Mouse (Mus musculus): ENCODE measurements around the gene Gm1604a. TPM values are rescaled to one million over a fixed set of nuclear protein-coding genes. Genes with fewer than 3 reads are reported as not detected.

Gm1604a gene
- total and polyA plus RNA-seq, 3 experiments, result 0.28 TPM; not detected in 2

Other genes with a start within 250 kb of the Gm1604a start
- 10 to 100 TPM; 23.2 to 27.3 TPM for gene Ezr, start 242.8 kb upstream of the Gm1604a start, total RNA-seq (2021)
- 5.6 and 6.2 TPM in 2 replicates for gene Ezr, start 242.8 kb upstream of the Gm1604a start, polyA plus RNA-seq (2012; rRNA removed)
- gene Rsph3b, start 76.9 kb upstream of the Gm1604a start, total RNA-seq (2021), result 10 to 100 TPM; 40.9 to 49.0 TPM
- gene Rsph3b, start 76.9 kb upstream of the Gm1604a start, polyA plus RNA-seq (2012; rRNA removed), result 46.6 and 48.9 TPM in 2 replicates
- gene Tagap1, start 64.4 kb upstream of the Gm1604a start, total RNA-seq (2021), result 10 to 100 TPM; 18.1 to 18.2 TPM
- gene Tagap1, start 64.4 kb upstream of the Gm1604a start, polyA plus RNA-seq (2012; rRNA removed), result 6.3 and 8.1 TPM in 2 replicates
- 100 to 1,000 TPM; 458 to 572 TPM for gene Rnaset2b, start 54.9 kb upstream of the Gm1604a start, total RNA-seq (2021)
- gene Rnaset2b, start 54.9 kb upstream of the Gm1604a start, polyA plus RNA-seq (2012; rRNA removed), result 68.6 and 105 TPM in 2 replicates
- gene Gm49721, start 46.7 kb upstream of the Gm1604a start, total RNA-seq (2021), result under 1 TPM; 0.31 to 0.63 TPM
- gene Gm49721, start 46.7 kb upstream of the Gm1604a start, polyA plus RNA-seq (2012; rRNA removed), result 4.4 and 5.8 TPM in 2 replicates
- gene Rps6ka2, start 144.5 kb downstream of the Gm1604a start, total RNA-seq (2021), result 10 to 100 TPM; 10.6 to 18.2 TPM
- gene Rps6ka2, start 144.5 kb downstream of the Gm1604a start, polyA plus RNA-seq (2012; rRNA removed), result 7.6 and 10.2 TPM in 2 replicates

Data from adrenal gland, adult 2 months (tissue).